Mouse (Mus musculus) cerebellum, postnatal 25 days (tissue): ENCODE measurements at regions not wholly inside any gene's neighbourhood (a gene's known extent, or its start where the extent isn't known, plus 50 kb on each side); places are given as distances from the start of the nearest gene placed in this dataset.

Experiments
- DNase-seq, 2 experiments: peaks; one replicate each; pipeline ENCODE4 v3.0.0; 2021; ENCODE audit warnings: mixed read lengths in 2 of 2

DNA sequence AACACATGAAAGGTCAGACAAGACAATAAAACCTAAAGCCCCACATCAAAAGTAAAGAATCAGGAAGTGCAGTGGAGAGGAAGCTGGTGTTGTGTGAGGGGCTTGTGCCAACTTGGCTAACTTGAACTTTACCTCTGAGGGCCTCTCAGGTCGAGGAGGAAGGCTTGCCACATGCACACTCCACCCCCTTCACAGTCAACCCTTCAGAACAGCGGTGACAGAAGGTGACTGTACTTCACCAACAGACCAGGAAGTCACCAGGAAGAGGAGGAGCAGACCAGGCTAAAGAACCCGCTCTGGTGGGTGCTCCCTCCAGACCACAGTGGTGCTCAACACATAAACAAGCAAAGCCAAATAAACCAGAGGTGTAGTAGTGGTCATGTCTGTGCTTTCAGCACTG, 341.0 kb downstream of the Zfp706 start:
- no peak for DNase-seq

DNA sequence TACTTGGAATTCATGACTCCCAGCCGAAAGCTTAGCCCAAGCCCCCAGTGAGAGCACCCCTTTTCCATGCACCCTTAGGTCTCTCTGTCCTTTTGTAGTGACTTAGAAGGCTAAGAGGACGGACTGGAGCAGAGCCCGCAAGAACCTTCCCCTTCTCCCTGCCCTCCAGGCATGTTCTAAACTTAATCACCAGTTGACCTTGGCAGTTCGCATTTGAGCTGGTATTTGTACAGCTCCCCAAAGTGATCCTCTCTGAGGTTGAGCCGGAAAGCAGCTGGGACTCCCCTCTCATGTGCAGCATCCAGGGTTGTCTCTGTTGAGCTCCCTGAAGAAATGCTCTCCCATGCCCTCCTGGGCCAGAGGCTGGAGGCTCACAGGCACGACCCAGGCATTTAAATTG, 343.2 kb downstream of the Zfp706 start:
- DNase-seq: no peak

DNA sequence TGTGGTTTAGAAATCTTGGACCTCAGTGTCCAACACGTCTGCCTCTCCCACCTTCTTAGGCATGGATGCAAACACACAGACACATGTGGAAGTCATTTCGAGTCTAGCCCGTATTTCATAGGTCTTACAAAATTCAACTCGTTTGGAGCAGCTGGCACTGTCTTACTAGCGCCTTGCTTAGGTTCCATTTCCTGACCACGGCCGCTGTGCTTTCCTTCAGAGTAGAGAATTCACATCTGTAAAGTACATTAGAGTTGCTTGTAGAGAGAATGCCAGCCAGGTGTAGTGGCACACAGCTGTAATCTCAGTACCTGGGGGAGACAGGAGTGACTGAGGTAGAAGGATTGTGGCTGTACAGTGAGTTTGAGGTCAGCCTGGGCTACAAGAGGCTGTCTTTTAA, 346.6 kb downstream of the Zfp706 start:
- DNase-seq: no peak
